Mouse (Mus musculus): ENCODE measurements around the gene Ager.

The Ager gene

GRCm38 (mm10) chr17:34630761-34631301 is 33.2 kb downstream of the Ager start:
- no peak for DNase-seq (ENCODE audit: low spot score in 2 of 2)

- no peak for DNase-seq (ENCODE audit: low spot score in 2 of 2)
These were observed 34.0 kb downstream of the Ager start for GRCm38 (mm10) chr17:34631647-34632046.

- peak in 1 of 2 experiments; percentile 76 for DNase-seq (ENCODE audit: low spot score in 2 of 2)
These were observed 34.6 kb downstream of the Ager start for GRCm38 (mm10) chr17:34632261-34632691.

- no peak for DNase-seq (ENCODE audit: low spot score in 2 of 2)
These were observed 38.0 kb downstream of the Ager start for GRCm38 (mm10) chr17:34635671-34636070.

- DNase-seq (ENCODE audit: low spot score in 2 of 2), result no peak
These were observed 39.8 kb downstream of the Ager start for GRCm38 (mm10) chr17:34637459-34637858.

GRCm38 (mm10) chr17:34639461-34640255 is 42.0 kb downstream of the Ager start:
- DNase-seq (ENCODE audit: low spot score in 2 of 2), result no peak

GRCm38 (mm10) chr17:34640778-34641601 is 43.3 kb downstream of the Ager start:
- DNase-seq (ENCODE audit: low spot score in 2 of 2), result no peak

GRCm38 (mm10) chr17:34641945-34642344 is 44.3 kb downstream of the Ager start:
- no peak for DNase-seq (ENCODE audit: low spot score in 2 of 2)

- no peak for DNase-seq (ENCODE audit: low spot score in 2 of 2)
These were observed 45.7 kb downstream of the Ager start for GRCm38 (mm10) chr17:34643379-34643778.

GRCm38 (mm10) chr17:34643944-34644343 is 46.3 kb downstream of the Ager start:
- DNase-seq (ENCODE audit: low spot score in 2 of 2), result no peak

GRCm38 (mm10) chr17:34644608-34645007 is 46.9 kb downstream of the Ager start, which contains the start of gene Fkbpl:
Gene Fkbpl, plus strand, starts transcription at chr17:34644764.
- peak; percentile 89 to 94 for DNase-seq (ENCODE audit: low spot score in 2 of 2)

GRCm38 (mm10) chr17:34645256-34645829 is 47.7 kb downstream of the Ager start:
- no peak for DNase-seq (ENCODE audit: low spot score in 2 of 2)

GRCm38 (mm10) chr17:34645831-34646511 is 48.3 kb downstream of the Ager start:
- DNase-seq (ENCODE audit: low spot score in 2 of 2), result no peak

GRCm38 (mm10) chr17:34646906-34647787 is 49.5 kb downstream of the Ager start, which contains the start of gene Atf6b:
Gene Atf6b, plus strand, starts transcription at chr17:34647146.
- peak; percentile 80 to 94 for DNase-seq (ENCODE audit: low spot score in 2 of 2)

GRCm38 (mm10) chr17:34648141-34648890 is 50.7 kb downstream of the Ager start:
- no peak for DNase-seq (ENCODE audit: low spot score in 2 of 2)

GRCm38 (mm10) chr17:34649106-34649864 is 51.6 kb downstream of the Ager start:
- no peak for DNase-seq (ENCODE audit: low spot score in 2 of 2)

Data from spleen, postnatal 10 days (tissue).